Comparison of ENCODE assay signal across 22 mouse cellular contexts in genomic region chr14:25746371-25746770, GRCm38 (mm10). TPM values are rescaled to one million over a fixed set of nuclear protein-coding genes. Genes with fewer than 3 reads are reported as not detected.
DNase-seq lines count a peak whose midpoint lies in the region; ATAC-seq and TF ChIP-seq lines count a peak whose summit lies in the region.
"Had no signal": no experiment of that assay in that cellular context is flagged by ENCODE, and none has a peak within 500 bp of the region (broad histone marks: within the 10 kb centered on the region; RNA-seq: fewer than 3 reads in every experiment).

No protein-coding gene starts in this region.

- no peak overlapping the region for H3K4me2 ChIP-seq in heart, postnatal 0 days (ENCODE audit: low read depth, low read length)
- H3K4me2 ChIP-seq in liver, embryonic 16.5 days (ENCODE audit: low read depth, low read length) = no peak overlapping the region
- H3K4me2 ChIP-seq: kidney, embryonic 15.5 days; lung, embryonic 14.5 days; neural tube, embryonic 15.5 days had no signal

- no peak overlapping the region for H3K4me3 ChIP-seq in heart, embryonic 10.5 days
- no peak overlapping the region for H3K4me3 ChIP-seq in layer of hippocampus, adult 2 months
- no peak overlapping the region for H3K4me3 ChIP-seq in heart, postnatal 0 days (ENCODE audit: low read depth, low read length)
- H3K4me3 ChIP-seq in liver, embryonic 16.5 days (ENCODE audit: low read depth, low read length) = no peak overlapping the region
- H3K4me3 ChIP-seq: kidney, embryonic 15.5 days; left cerebral cortex, adult 2 months; neural tube, embryonic 15.5 days had no signal

- no peak for DNase-seq in heart, embryonic 10.5 days (ENCODE audit: low spot score)
- no peak for DNase-seq in heart, adult 8-10 months (ENCODE audit: low spot score)
- DNase-seq in layer of hippocampus, adult 2 months (ENCODE audit: low spot score in 2 of 2) = no peak
- no peak for DNase-seq in layer of hippocampus, adult 11-12 months (ENCODE audit: low spot score)
- DNase-seq in heart, postnatal 0 days (ENCODE audit: low spot score) = no peak
- DNase-seq in urinary bladder, postnatal 10 days (ENCODE audit: low spot score) = no peak
- DNase-seq: adrenal gland, adult 8-10 months; cerebellum, adult 18-20 months; cerebellum, postnatal 14 days; kidney, adult 11 months; kidney, postnatal 4 days; lung, embryonic 14.5 days; right cerebral cortex, adult 18-20 months; right cerebral cortex, postnatal 4 days; thymus, adult 18-20 months; thymus, postnatal 4 days had no signal

- peaks cover 28% of the 10 kb centered on the region; the same call in 1 of the 2 replicates for H3K36me3 ChIP-seq in heart, embryonic 10.5 days
- H3K36me3 ChIP-seq in heart, postnatal 0 days (replicated peaks; ENCODE audit: control insufficient read depth, insufficient read depth, low read length) = peaks cover 37% of the 10 kb centered on the region
- H3K36me3 ChIP-seq in liver, embryonic 16.5 days (ENCODE audit: control insufficient read depth, insufficient read depth) = no peaks in the 10 kb centered on the region
- H3K36me3 ChIP-seq: neural tube, embryonic 15.5 days had no signal

- H3K27me3 ChIP-seq in heart, embryonic 10.5 days (ENCODE audit: insufficient read depth, poor library complexity, severe bottlenecking) = no peaks in the 10 kb centered on the region
- H3K27me3 ChIP-seq in heart, postnatal 0 days (ENCODE audit: control insufficient read depth, insufficient read depth, low read length) = no peaks in the 10 kb centered on the region
- H3K27me3 ChIP-seq in liver, embryonic 16.5 days (ENCODE audit: control insufficient read depth, insufficient read depth, low read depth, low read length) = no peaks in the 10 kb centered on the region
- H3K27me3 ChIP-seq: kidney, embryonic 15.5 days; neural tube, embryonic 15.5 days had no signal

- peak overlapping the region; percentile 30; the same call in 1 of the 2 replicates for H3K27ac ChIP-seq in heart, embryonic 10.5 days
- peak overlapping the region; percentile 72; the same call in 1 of the 2 replicates for H3K27ac ChIP-seq in layer of hippocampus, adult 2 months
- H3K27ac ChIP-seq in heart, postnatal 0 days (ENCODE audit: low read depth) = peak overlapping the region; percentile 61; the same call in 1 of the 2 replicates
- H3K27ac ChIP-seq in liver, embryonic 16.5 days (ENCODE audit: low read length) = peak overlapping the region; percentile 18
- H3K27ac ChIP-seq: hindbrain, postnatal 0 days; kidney, embryonic 15.5 days; neural tube, embryonic 15.5 days had no signal

- WGBS in heart, embryonic 10.5 days = 82% methylated on average over 6 of the region's 6 CpGs
- WGBS in heart, postnatal 0 days = 67% methylated on average over 6 of the region's 6 CpGs
- WGBS in liver, embryonic 16.5 days (ENCODE audit: insufficient replicate concordance) = 74% methylated on average over 6 of the region's 6 CpGs

- H3K9ac ChIP-seq in heart, postnatal 0 days (replicated peaks; ENCODE audit: low read depth, low read length) = no peak overlapping the region
- no peak overlapping the region for H3K9ac ChIP-seq in liver, embryonic 16.5 days (ENCODE audit: low read depth, low read length)
- H3K9ac ChIP-seq: kidney, embryonic 15.5 days; lung, embryonic 14.5 days; neural tube, embryonic 15.5 days had no signal

- no peak for TF ChIP-seq EP300 in heart, postnatal 0 days (IDR thresholded peaks at IDR 0.05; ENCODE audit: low read depth)

- no peaks in the 10 kb centered on the region for H3K9me3 ChIP-seq in heart, embryonic 10.5 days
- H3K9me3 ChIP-seq in heart, postnatal 0 days (replicated peaks; ENCODE audit: control insufficient read depth, low read length) = no peaks in the 10 kb centered on the region
- no peaks in the 10 kb centered on the region for H3K9me3 ChIP-seq in liver, embryonic 16.5 days (replicated peaks; ENCODE audit: control insufficient read depth, low read length)
- H3K9me3 ChIP-seq: kidney, embryonic 15.5 days; neural tube, embryonic 15.5 days had no signal

- H3K4me1 ChIP-seq in heart, embryonic 10.5 days = peaks cover 77% of the 10 kb centered on the region
- peaks cover 55% of the 10 kb centered on the region for H3K4me1 ChIP-seq in heart, postnatal 0 days (ENCODE audit: control insufficient read depth, insufficient read depth)
- peaks cover 18% of the 10 kb centered on the region for H3K4me1 ChIP-seq in liver, embryonic 16.5 days (ENCODE audit: control insufficient read depth, low read depth, low read length)

- no peak for TF ChIP-seq CTCF in layer of hippocampus, adult 2 months (conservative IDR thresholded peaks at IDR 0.05)
- TF ChIP-seq CTCF in heart, postnatal 0 days (IDR thresholded peaks at IDR 0.05; ENCODE audit: low read depth) = no peak

- ATAC-seq in heart, postnatal 0 days (ENCODE audit: insufficient read depth, low read depth) = no peak
- no peak for ATAC-seq in liver, embryonic 16.5 days (ENCODE audit: low read depth)
- ATAC-seq: hindbrain, postnatal 0 days; midbrain, embryonic 16.5 days had no signal

RNA-seq across cellular contexts. Expression of gene Zcchc24, which starts 22.5 kb away (rescaled TPM):
- polyA plus RNA-seq in heart, embryonic 10.5 days (2016; fragmentation: Nextera tagmentation; extraction: Ambion mirVana) = 15.2 and 16.9 TPM in 2 replicates
- total RNA-seq in heart, adult 8-10 months (2022) = 10 to 100 TPM; 28.3 to 37.1 (median 32.0) TPM
- total RNA-seq in layer of hippocampus, adult 2 months (2021) = 10 to 100 TPM; 56.4 to 58.5 TPM
- 36.6 and 40.3 TPM in 2 replicates for total RNA-seq in heart, postnatal 0 days (2014; rRNA removed; ENCODE audit: low replicate concordance)
- 14.9 and 18.5 TPM in 2 replicates for polyA plus RNA-seq in heart, postnatal 0 days (2015; fragmentation: Nextera tagmentation; extraction: Ambion mirVana)
- 4.5 and 5.5 TPM in 2 replicates for polyA plus RNA-seq in liver, embryonic 16.5 days (2015; fragmentation: Nextera tagmentation; extraction: Ambion mirVana)

RNA-seq across cellular contexts. Expression of gene Ppif, which starts 52.4 kb away (rescaled TPM):
- 65.7 and 104 TPM in 2 replicates for polyA plus RNA-seq in heart, embryonic 10.5 days (2016; fragmentation: Nextera tagmentation; extraction: Ambion mirVana)
- 100 to 1,000 TPM; 300 to 329 (median 307) TPM for total RNA-seq in heart, adult 8-10 months (2022)
- 10 to 100 TPM; 27.4 to 34.2 TPM for total RNA-seq in layer of hippocampus, adult 2 months (2021)
- 205 and 222 TPM in 2 replicates for total RNA-seq in heart, postnatal 0 days (2014; rRNA removed; ENCODE audit: low replicate concordance)
- 140 and 151 TPM in 2 replicates for polyA plus RNA-seq in heart, postnatal 0 days (2015; fragmentation: Nextera tagmentation; extraction: Ambion mirVana)
- polyA plus RNA-seq in liver, embryonic 16.5 days (2015; fragmentation: Nextera tagmentation; extraction: Ambion mirVana) = 20.5 and 26.0 TPM in 2 replicates

Comparison
In these comparisons a context has a peak if more than half of its experiments do, and no peak if none do; other contexts are left out.
1. H3K27ac ChIP-seq: peak in every context shown above with its lines; median percentile 72 in layer of hippocampus, adult 2 months; 61 in heart, postnatal 0 days; 30 in heart, embryonic 10.5 days; 18 in liver, embryonic 16.5 days.